Comparison of ENCODE assay signal across 25 mouse cellular contexts in the genomic region with DNA sequence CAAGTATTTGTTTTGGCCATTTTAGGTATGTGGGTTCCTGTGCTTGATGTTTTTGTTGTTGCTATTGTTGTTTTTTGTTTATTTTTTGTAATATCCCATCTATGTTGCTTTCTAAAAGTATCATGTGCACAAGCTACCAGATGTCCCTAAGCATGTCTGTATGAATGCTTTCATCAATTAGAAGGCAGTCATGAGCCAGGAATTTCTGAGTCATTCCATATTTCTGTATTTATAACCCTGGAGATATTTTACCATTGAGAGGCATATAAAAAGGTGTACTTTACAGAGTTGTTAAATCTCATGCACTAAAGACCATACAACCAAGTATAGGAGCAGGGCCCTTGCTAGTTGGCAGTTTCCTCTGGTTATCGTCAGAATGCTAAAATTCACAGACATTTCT.
"Had no signal": no experiment of that assay in that cellular context is flagged by ENCODE, and none has a peak within 500 bp of the region (broad histone marks: within the 10 kb centered on the region; RNA-seq: fewer than 3 reads in every experiment).

No protein-coding gene starts in this region.

- H3K4me3 ChIP-seq: gastrocnemius, adult 2 months; heart, embryonic 10.5 days; heart, embryonic 12.5 days; hindbrain, embryonic 10.5 days; hindbrain, embryonic 12.5 days; intestine, embryonic 15.5 days; kidney, embryonic 15.5 days; limb, embryonic 12.5 days; liver, embryonic 13.5 days; liver, embryonic 15.5 days had no signal

- H3K27ac ChIP-seq: gastrocnemius, adult 2 months; heart, embryonic 10.5 days; hindbrain, embryonic 10.5 days; hindbrain, embryonic 12.5 days; hindbrain, embryonic 14.5 days; intestine, embryonic 15.5 days; kidney, embryonic 15.5 days; kidney, postnatal 0 days; limb, embryonic 12.5 days; liver, embryonic 13.5 days; liver, embryonic 15.5 days had no signal

- DNase-seq: gastrocnemius, adult 2 months; gastrocnemius, postnatal 10 days; gastrocnemius, postnatal 25 days; heart, adult 18-20 months; heart, postnatal 10 days; heart, postnatal 4 days; kidney, adult 18-20 months; kidney, adult 8-10 months; kidney, postnatal 14 days; kidney, postnatal 36 days; layer of hippocampus, adult 9-11 months; layer of hippocampus, postnatal 36 days; left cerebral cortex, postnatal 4 days; liver; liver, embryonic 13.5 days had no signal

- H3K4me1 ChIP-seq: heart, embryonic 10.5 days; heart, embryonic 12.5 days; hindbrain, embryonic 10.5 days; hindbrain, embryonic 12.5 days; intestine, embryonic 15.5 days; kidney, embryonic 15.5 days; limb, embryonic 12.5 days; liver, embryonic 13.5 days; liver, embryonic 15.5 days had no signal
